Mouse (Mus musculus) hindbrain, embryonic 11.5 days (tissue): ENCODE data around the gene Rcsd1. TPM values are rescaled to one million over a fixed set of nuclear protein-coding genes. Genes with fewer than 3 reads are reported as not detected.

ENCODE experiments used
- ATAC-seq: fragments of 200-750 bp; cut with Nextera tagmentation; 2 replicates; pipeline ENCODE4 v1.8.0; 2017; ENCODE audit warnings: mild to moderate bottlenecking, moderate TSS enrichment, moderate library complexity; ENCODE audit not compliant: low FRiP score
- DNase-seq: peaks from one replicate; pipeline ENCODE4 v3.0.0-alpha.2; 2015; ENCODE audit warnings: low spot score
- H3K27ac ChIP-seq: fragments of 300-500 bp; sonication (generic); 2 replicates; pipeline ENCODE4 v1.5.1; 2014; ENCODE audit warnings: mild to moderate bottlenecking, low read depth, low read length
- H3K27me3 ChIP-seq: fragments of 300-500 bp; sonication (generic); 2 replicates; pipeline ENCODE4 v1.6.1; 2014; ENCODE audit warnings: mild to moderate bottlenecking, low read length, moderate library complexity, mixed read lengths; ENCODE audit not compliant: control insufficient read depth, insufficient read depth
- H3K36me3 ChIP-seq: fragments of 300-500 bp; sonication (generic); 2 replicates; pipeline ENCODE4 v1.6.1; 2014; ENCODE audit warnings: mild to moderate bottlenecking, low read length, moderate library complexity, mixed read lengths; ENCODE audit not compliant: control insufficient read depth, insufficient read depth
- H3K4me1 ChIP-seq: fragments of 300-500 bp; sonication (generic); replicated peaks from 2 replicates; pipeline ENCODE4 v1.6.1; 2014; ENCODE audit warnings: low read length, mixed read lengths; ENCODE audit not compliant: control insufficient read depth, insufficient read depth
- H3K4me2 ChIP-seq: fragments of 300-500 bp; sonication (generic); replicated peaks from 2 replicates; pipeline ENCODE4 v1.6.1; 2014; ENCODE audit warnings: mild to moderate bottlenecking, low read depth, low read length
- H3K4me3 ChIP-seq: fragments of 300-500 bp; sonication (generic); 2 replicates; pipeline ENCODE4 v1.5.1; 2014; ENCODE audit warnings: low read depth, low read length
- H3K9ac ChIP-seq: fragments of 300-500 bp; sonication (generic); 2 replicates; pipeline ENCODE4 v1.6.1; 2014; ENCODE audit warnings: low read depth, low read length
- H3K9me3 ChIP-seq: fragments of 300-500 bp; sonication (generic); 2 replicates; pipeline ENCODE4 v1.6.1; 2016; ENCODE audit warnings: low read length; ENCODE audit not compliant: control insufficient read depth
- WGBS: fragments of 180-500 bp; shearing (Covaris S2); extraction: QIAGEN DNeasy Blood & Tissue Kit; methylation state at CpG from one replicate; pipeline ENCODE4 v1.1.7; 2014; 5-methylcytosine and 5-hydroxymethylcytosine counted together
- polyA plus RNA-seq: library from polyadenylated mRNA; unstranded; fragments of >200 nt; fragmentation: Nextera tagmentation; extraction: Ambion mirVana; gene quantifications from 2 replicates; pipeline ENCODE4 v1.2.1, GENCODE M21; 2014

Gene Rcsd1
- polyA plus RNA-seq, 1 experiment from 2014 or later, result 8.5 TPM

GRCm38 (mm10) chr1:165636289-165636688 lies 73.3 kb downstream of the Rcsd1 start:
- Histone ChIP-seq H3K9me3 (no peaks in the 10 kb centered on the region), H3K9ac (no peak overlapping the region), H3K4me3 (no peak overlapping the region), H3K27me3 (no peaks in the 10 kb centered on the region), H3K4me2 (no peak overlapping the region), H3K4me1 (0 out of 2 replicates have a peak, but pooled peaks cover 2% of the 10 kb centered on the region), H3K36me3 (no peaks in the 10 kb centered on the region), H3K27ac (no peak overlapping the region)
- ATAC-seq (no peak), DNase-seq (no peak)
- WGBS, result 76% methylated on average over 8 of the region's 8 CpGs

- Histone ChIP-seq H3K27me3 (no peaks in the 10 kb centered on the region), H3K4me3 (peak overlapping the region; percentile 82), H3K4me1 (0 out of 2 replicates have a peak, but pooled peaks cover 2% of the 10 kb centered on the region), H3K9me3 (no peaks in the 10 kb centered on the region), H3K27ac (no peak overlapping the region), H3K4me2 (peak overlapping the region; percentile 62), H3K9ac (peak overlapping the region; percentile 59), H3K36me3 (no peaks in the 10 kb centered on the region)
- ATAC-seq, result no peak
- no peak for DNase-seq
- WGBS, result 24% methylated on average over 17 of the region's 17 CpGs
Observed at GRCm38 (mm10) chr1:165635055-165635897, 74.3 kb downstream of the Rcsd1 start.

GRCm38 (mm10) chr1:165634151-165634884 lies 75.2 kb downstream of the Rcsd1 start, which contains the start of gene Mpzl1:
Mpzl1 (minus strand) TSS chr1:165634538.
- Histone ChIP-seq H3K27me3 (no peaks in the 10 kb centered on the region), H3K36me3 (no peaks in the 10 kb centered on the region), H3K9ac (peak within 1 kb of the TSS; percentile 83), H3K4me3 (peak within 1 kb of the TSS; percentile 82), H3K4me1 (0 out of 2 replicates have a peak, but pooled peaks cover 2% of the 10 kb centered on the region), H3K27ac (peak within 1 kb of the TSS; percentile 93), H3K4me2 (peak within 1 kb of the TSS; percentile 67), H3K9me3 (no peaks in the 10 kb centered on the region)
- DNase-seq, result peak; percentile 98
- under 1% methylated on average over 45 of the region's 73 CpGs for WGBS
- ATAC-seq, result peak; percentile 100

- H3K27me3 ChIP-seq, result no peaks in the 10 kb centered on the region
- 7% methylated on average over 12 of the region's 12 CpGs for WGBS
- H3K36me3 ChIP-seq, result no peaks in the 10 kb centered on the region
- H3K4me3 ChIP-seq, result peak overlapping the region; percentile 82
- H3K27ac ChIP-seq, result no peak overlapping the region
- H3K4me1 ChIP-seq, result 0 out of 2 replicates have a peak, but pooled peaks cover 2% of the 10 kb centered on the region
- H3K9ac ChIP-seq, result peak overlapping the region; percentile 83; the same call in 1 of the 2 replicates
- no peak for ATAC-seq
- peak overlapping the region; percentile 67 for H3K4me2 ChIP-seq
- DNase-seq, result peak; percentile 22
- H3K9me3 ChIP-seq, result no peaks in the 10 kb centered on the region
Observed at GRCm38 (mm10) chr1:165633345-165633744, 76.2 kb downstream of the Rcsd1 start.

- H3K36me3 ChIP-seq, result no peaks in the 10 kb centered on the region
- no peak overlapping the region for H3K9ac ChIP-seq
- 87% methylated on average over 8 of the region's 8 CpGs for WGBS
- no peaks in the 10 kb centered on the region for H3K27me3 ChIP-seq
- DNase-seq (no peak), ATAC-seq (no peak)
- no peak overlapping the region for H3K4me2 ChIP-seq
- H3K4me1 ChIP-seq, result 0 out of 2 replicates have a peak, but pooled peaks cover 2% of the 10 kb centered on the region
- H3K4me3 ChIP-seq, result no peak overlapping the region
- no peaks in the 10 kb centered on the region for H3K9me3 ChIP-seq
- H3K27ac ChIP-seq, result no peak overlapping the region
Observed at GRCm38 (mm10) chr1:165631136-165631535, 78.4 kb downstream of the Rcsd1 start.

- H3K36me3 ChIP-seq, result no peaks in the 10 kb centered on the region
- H3K4me1 ChIP-seq, result 0 out of 2 replicates have a peak, but pooled peaks cover 2% of the 10 kb centered on the region
- H3K27me3 ChIP-seq, result no peaks in the 10 kb centered on the region
- no peak overlapping the region for H3K4me2 ChIP-seq
- WGBS, result 40% methylated on average over 8 of the region's 8 CpGs
- no peaks in the 10 kb centered on the region for H3K9me3 ChIP-seq
- H3K9ac ChIP-seq, result no peak overlapping the region
- no peak for ATAC-seq
- no peak for DNase-seq
- no peak overlapping the region for H3K4me3 ChIP-seq
- H3K27ac ChIP-seq, result no peak overlapping the region
Observed at GRCm38 (mm10) chr1:165629975-165630374, 79.6 kb downstream of the Rcsd1 start.

- DNase-seq (no peak), ATAC-seq (no peak)
- Histone ChIP-seq H3K27ac (no peak overlapping the region), H3K27me3 (no peaks in the 10 kb centered on the region), H3K9me3 (no peaks in the 10 kb centered on the region), H3K4me1 (0 out of 2 replicates have a peak, but pooled peaks cover 2% of the 10 kb centered on the region), H3K9ac (no peak overlapping the region), H3K4me3 (no peak overlapping the region), H3K36me3 (no peaks in the 10 kb centered on the region), H3K4me2 (no peak overlapping the region)
- 85% methylated on average over 1 of the region's 1 CpGs for WGBS
Observed at GRCm38 (mm10) chr1:165628603-165629002, 81.0 kb downstream of the Rcsd1 start.

- no peaks in the 10 kb centered on the region for H3K4me1 ChIP-seq
- H3K4me2 ChIP-seq, result no peak overlapping the region
- 92% methylated on average over 5 of the region's 5 CpGs for WGBS
- no peak for ATAC-seq
- H3K4me3 ChIP-seq, result no peak overlapping the region
- H3K36me3 ChIP-seq, result no peaks in the 10 kb centered on the region
- no peaks in the 10 kb centered on the region for H3K9me3 ChIP-seq
- no peak for DNase-seq
- H3K27ac ChIP-seq, result no peak overlapping the region
- H3K27me3 ChIP-seq, result no peaks in the 10 kb centered on the region
- no peak overlapping the region for H3K9ac ChIP-seq
Observed at GRCm38 (mm10) chr1:165625896-165626295, 83.7 kb downstream of the Rcsd1 start.
